Mouse (Mus musculus): ENCODE measurements around the gene Lcmt2.
"Not testable (repeated sequence)": the region's sequence is repeated elsewhere in the genome, so short reads cannot be mapped to it uniquely, and the experiment has no call there.

Gene Lcmt2

GRCm38 (mm10) chr2:121140018-121140882, at the start of gene Lcmt2, which contains the start of gene Adal:
Lcmt2 (minus strand) TSS chr2:121140653.
Adal (plus strand) TSS chr2:121140428.
- peak; percentile 93 for DNase-seq (ENCODE audit: low spot score)

GRCm38 (mm10) chr2:121188530-121188929, 48.1 kb upstream of the Lcmt2 start:
- no peak for DNase-seq (ENCODE audit: low spot score)

GRCm38 (mm10) chr2:121184142-121184541, 43.7 kb upstream of the Lcmt2 start:
- DNase-seq (ENCODE audit: low spot score): no peak

- DNase-seq (ENCODE audit: low spot score): no peak
These were observed 43.0 kb upstream of the Lcmt2 start for GRCm38 (mm10) chr2:121183431-121183830.

- DNase-seq (ENCODE audit: low spot score): no peak
These were observed 38.5 kb upstream of the Lcmt2 start for GRCm38 (mm10) chr2:121178828-121179479.

GRCm38 (mm10) chr2:121170980-121171742, 30.7 kb upstream of the Lcmt2 start, which contains the start of gene Zscan29:
Zscan29 (minus strand) TSS chr2:121171125.
- peak; percentile 93 for DNase-seq (ENCODE audit: low spot score)

- DNase-seq (ENCODE audit: low spot score): no peak
These were observed 30.1 kb upstream of the Lcmt2 start, which contains the start of gene Tubgcp4 for GRCm38 (mm10) chr2:121170481-121170971. Tubgcp4 (plus strand) TSS chr2:121170654.

GRCm38 (mm10) chr2:121169902-121170301, 29.4 kb upstream of the Lcmt2 start:
- DNase-seq (ENCODE audit: low spot score): no peak

GRCm38 (mm10) chr2:121169173-121169572, 28.7 kb upstream of the Lcmt2 start:
- DNase-seq (ENCODE audit: low spot score): no peak

- no peak for DNase-seq (ENCODE audit: low spot score)
These were observed 12.6 kb upstream of the Lcmt2 start for GRCm38 (mm10) chr2:121153100-121153499.

GRCm38 (mm10) chr2:121149679-121150078, 9.2 kb upstream of the Lcmt2 start:
- no peak for DNase-seq (ENCODE audit: low spot score)

- no peak for DNase-seq (ENCODE audit: low spot score)
These were observed 2.0 kb upstream of the Lcmt2 start for GRCm38 (mm10) chr2:121142415-121142814.

- DNase-seq (ENCODE audit: low spot score): no peak
These were observed 973 bp upstream of the Lcmt2 start for GRCm38 (mm10) chr2:121141216-121142035.

GRCm38 (mm10) chr2:121139266-121140017, 1.0 kb downstream of the Lcmt2 start:
- DNase-seq (ENCODE audit: low spot score): peak; percentile 57

GRCm38 (mm10) chr2:121137371-121137770, 3.1 kb downstream of the Lcmt2 start:
- no peak for DNase-seq (ENCODE audit: low spot score)

GRCm38 (mm10) chr2:121132822-121133221, 7.6 kb downstream of the Lcmt2 start:
- no peak for DNase-seq (ENCODE audit: low spot score)

- no peak for DNase-seq (ENCODE audit: low spot score)
These were observed 11.4 kb downstream of the Lcmt2 start for GRCm38 (mm10) chr2:121128865-121129620.

- DNase-seq (ENCODE audit: low spot score): no peak
These were observed 12.9 kb downstream of the Lcmt2 start for GRCm38 (mm10) chr2:121127536-121127935.

- not testable (repeated sequence) for DNase-seq (ENCODE audit: low spot score)
These were observed 14.2 kb downstream of the Lcmt2 start for GRCm38 (mm10) chr2:121126302-121126701.

- no peak for DNase-seq (ENCODE audit: low spot score)
These were observed 21.2 kb downstream of the Lcmt2 start for GRCm38 (mm10) chr2:121119260-121119659.

All from testis, postnatal 10 days (tissue).